Comparison of ENCODE assay signal across 22 mouse cellular contexts in genomic region chr1:58769136-58769535, GRCm38 (mm10). TPM values are rescaled to one million over a fixed set of nuclear protein-coding genes. Genes with fewer than 3 reads are reported as not detected.
A peak's percentile ranks its signal among the peaks of the same experiment; 100 is the strongest.
DNase-seq lines count a peak whose midpoint lies in the region; TF ChIP-seq lines count a peak whose summit lies in the region.
"Had no signal": no experiment of that assay in that cellular context is flagged by ENCODE, and none has a peak within 500 bp of the region (broad histone marks: within the 10 kb centered on the region; RNA-seq: fewer than 3 reads in every experiment).

No protein-coding gene starts in this region.

- H3K79me2 ChIP-seq in heart, adult 2 months (replicated peaks; ENCODE audit: control insufficient read depth, insufficient read depth, low read length) = no peaks in the 10 kb centered on the region

- H3K36me3 ChIP-seq in heart, adult 2 months (ENCODE audit: control insufficient read depth, insufficient read depth, low read length) = no peaks in the 10 kb centered on the region
- H3K36me3 ChIP-seq: embryonic facial prominence, embryonic 10.5 days; embryonic facial prominence, embryonic 12.5 days; forebrain, embryonic 15.5 days; G1E had no signal

- no peak for TF ChIP-seq CTCF in heart, adult 2 months (IDR thresholded peaks at IDR 0.05)

- no peak overlapping the region for H3K4me3 ChIP-seq in heart, adult 2 months
- H3K4me3 ChIP-seq: embryonic facial prominence, embryonic 10.5 days; embryonic facial prominence, embryonic 12.5 days; forebrain, embryonic 13.5 days; forebrain, embryonic 15.5 days had no signal

- no peaks in the 10 kb centered on the region for H3K27me3 ChIP-seq in heart, adult 2 months (ENCODE audit: control insufficient read depth, insufficient read depth, low read length)
- H3K27me3 ChIP-seq: CH12.LX; embryonic facial prominence, embryonic 12.5 days; forebrain, embryonic 13.5 days; forebrain, embryonic 15.5 days; Patski had no signal

- DNase-seq in adrenal gland, adult (ENCODE audit: inconsistent age in 2 of 2, low spot score in 1 of 2) = peak; percentile 51 to 72
- no peak for DNase-seq in adrenal gland, postnatal 25 days
- DNase-seq in ES-CJ7 (ENCODE audit: low read depth, low spot score) (peak; percentile 92), R1 (ENCODE audit: low read depth, low spot score) (peak; percentile 88)
- no peak for DNase-seq in urinary bladder, adult 2 months (ENCODE audit: low spot score)
- no peak for DNase-seq in heart, adult 2 months
- DNase-seq: adrenal gland, adult 8-10 months; adrenal gland, postnatal 14 days; B cell, adult 2 months; cerebellum, adult 11-12 months; cerebellum, adult 2 months; cerebellum, adult 9-10 months; cerebellum, postnatal 10 days; cerebellum, postnatal 25 days; forebrain, postnatal 0 days had no signal

- H3K27ac ChIP-seq in heart, adult 2 months = no peak overlapping the region
- H3K27ac ChIP-seq: embryonic facial prominence, embryonic 10.5 days; embryonic facial prominence, embryonic 12.5 days; forebrain, embryonic 13.5 days; forebrain, embryonic 15.5 days had no signal

- no peak for TF ChIP-seq EP300 in heart, adult 2 months (IDR thresholded peaks at IDR 0.05; ENCODE audit: insufficient read depth, low read depth, low read length)

- no peak for TF ChIP-seq POLR2A in heart, adult 2 months (IDR thresholded peaks at IDR 0.05; ENCODE audit: insufficient read depth, low read depth, low read length)

- intact Hi-C loops in heart, adult 2 months (cut with DNase I) = no loop called here

- H3K4me1 ChIP-seq in heart, adult 2 months (ENCODE audit: control insufficient read depth, insufficient read depth, low read length) = peaks cover 6% of the 10 kb centered on the region; the same call in 1 of the 2 replicates
- H3K4me1 ChIP-seq: embryonic facial prominence, embryonic 10.5 days; embryonic facial prominence, embryonic 12.5 days; forebrain, embryonic 13.5 days; forebrain, embryonic 15.5 days had no signal

- no peak overlapping the region for H3K9ac ChIP-seq in heart, adult 2 months (ENCODE audit: low read depth, low read length)
- H3K9ac ChIP-seq: embryonic facial prominence, embryonic 12.5 days; forebrain, embryonic 13.5 days; forebrain, embryonic 15.5 days; forebrain, postnatal 0 days had no signal

RNA-seq across cellular contexts. Expression of gene Casp8, which starts 26.0 kb away (rescaled TPM):
- total RNA-seq in adrenal gland, postnatal 25 days (2021) = 19.7 and 20.4 TPM in 2 replicates
- 16.2 and 20.7 TPM in 2 replicates for polyA plus RNA-seq in urinary bladder, adult 2 months (2012; rRNA removed)
- 1 to 10 TPM; 6.3 to 8.0 TPM for total RNA-seq in heart, adult 2 months (2021)
- 2.0 and 3.8 TPM in 2 replicates for polyA plus RNA-seq in heart, adult 2 months (2012; rRNA removed)

RNA-seq across cellular contexts. Expression of gene Cflar, which starts 57.8 kb away (rescaled TPM):
- 104 and 122 TPM in 2 replicates for total RNA-seq in adrenal gland, postnatal 25 days (2021)
- polyA plus RNA-seq in urinary bladder, adult 2 months (2012; rRNA removed) = 41.1 and 43.4 TPM in 2 replicates
- total RNA-seq in heart, adult 2 months (2021) = 10 to 100 TPM; 50.2 to 63.0 TPM
- polyA plus RNA-seq in heart, adult 2 months (2012; rRNA removed) = 21.7 and 39.1 TPM in 2 replicates

Comparison
In these comparisons a context has a peak if more than half of its experiments do, and no peak if none do; other contexts are left out.
1. DNase-seq: peak in adrenal gland, adult (2 of 2), ES-CJ7 (single experiment) and R1 (single experiment); none in adrenal gland, postnatal 25 days (single experiment), urinary bladder, adult 2 months (single experiment) and heart, adult 2 months (0 of 2).